Mouse (Mus musculus) mature B cell (primary cell): ENCODE data around the gene Ccdc162.

Source experiments
- in situ Hi-C: fragments of 300-500 bp; cut with MboI; formaldehyde crosslinking; loops from 2 replicates; pipeline ENCODE4 v1.14.3; 2019

The Ccdc162 gene

GRCm38 (mm10) chr10:41538986-41539385 is 177.4 kb downstream of the Ccdc162 start:
- in situ Hi-C loops, result no loop called here

GRCm38 (mm10) chr10:41537983-41538330 is 178.5 kb downstream of the Ccdc162 start:
- in situ Hi-C loops, result no loop called here

DNA sequence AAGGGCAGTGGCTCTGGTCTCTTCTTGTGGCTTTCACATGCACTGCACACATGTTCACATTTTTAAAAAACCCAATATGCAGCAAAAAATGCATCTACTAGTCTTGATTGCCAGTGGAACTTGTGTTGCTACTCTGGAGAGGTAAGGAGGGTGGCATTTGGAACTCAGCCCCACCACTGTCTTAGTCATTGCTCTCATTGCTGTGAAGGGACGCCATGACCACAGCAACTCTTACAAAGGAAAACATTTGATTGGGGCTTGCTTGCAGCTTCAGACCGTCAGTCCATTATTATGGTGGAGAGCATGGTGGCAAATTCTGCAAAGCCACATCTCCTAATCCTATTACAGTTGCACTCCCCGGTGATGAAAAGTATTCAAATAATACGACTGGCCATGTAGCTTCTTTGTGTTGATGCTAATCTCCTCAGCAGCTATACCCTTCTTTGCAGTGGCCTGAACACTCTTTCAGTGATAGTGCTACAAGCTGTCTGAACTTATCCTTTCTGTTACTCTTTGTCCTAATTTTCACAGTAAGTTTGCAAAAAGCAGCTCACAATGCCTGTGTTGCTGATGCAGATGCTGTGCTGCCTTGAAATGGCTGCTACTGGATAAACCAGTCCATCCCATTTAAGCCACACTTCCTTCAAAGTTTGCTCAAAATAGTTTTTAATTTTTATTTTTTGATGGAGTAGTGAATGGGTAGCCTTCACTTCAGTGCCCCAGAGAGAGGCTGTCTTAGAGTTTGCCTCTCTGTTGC is 179.0 kb downstream of the Ccdc162 start:
- in situ Hi-C loops, result no loop called here

GRCm38 (mm10) chr10:41536714-41537113 is 179.7 kb downstream of the Ccdc162 start:
- in situ Hi-C loops, result no loop called here

DNA sequence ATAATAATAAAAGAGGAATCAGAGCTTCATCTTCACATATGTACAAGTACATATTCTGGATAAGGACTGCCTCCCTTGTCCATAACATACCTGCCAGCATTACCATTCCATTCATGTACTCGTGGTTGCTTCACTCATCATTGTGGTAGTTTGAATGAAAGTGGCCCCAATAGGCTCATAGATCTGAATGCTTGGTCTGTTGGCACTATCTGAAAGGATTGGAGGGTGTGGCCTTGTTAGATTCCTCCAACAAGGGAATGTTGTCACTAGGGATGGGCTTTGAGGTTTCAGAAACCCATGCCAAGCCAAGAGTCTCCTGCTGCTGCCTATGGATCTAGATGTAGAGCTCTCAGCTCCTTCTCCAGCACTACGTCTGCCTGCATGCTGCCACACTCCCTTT is 180.4 kb downstream of the Ccdc162 start:
- in situ Hi-C loops, result no loop called here

- in situ Hi-C loops, result no loop called here
Measured at GRCm38 (mm10) chr10:41529972-41530371, 186.5 kb downstream of the Ccdc162 start.

- in situ Hi-C loops, result no loop called here
Measured at GRCm38 (mm10) chr10:41525696-41526095, 190.7 kb downstream of the Ccdc162 start.

- in situ Hi-C loops, result no loop called here
Measured at GRCm38 (mm10) chr10:41523386-41523785, 193.0 kb downstream of the Ccdc162 start.

- in situ Hi-C loops, result no loop called here
Measured at GRCm38 (mm10) chr10:41520410-41520673, 196.1 kb downstream of the Ccdc162 start.

DNA sequence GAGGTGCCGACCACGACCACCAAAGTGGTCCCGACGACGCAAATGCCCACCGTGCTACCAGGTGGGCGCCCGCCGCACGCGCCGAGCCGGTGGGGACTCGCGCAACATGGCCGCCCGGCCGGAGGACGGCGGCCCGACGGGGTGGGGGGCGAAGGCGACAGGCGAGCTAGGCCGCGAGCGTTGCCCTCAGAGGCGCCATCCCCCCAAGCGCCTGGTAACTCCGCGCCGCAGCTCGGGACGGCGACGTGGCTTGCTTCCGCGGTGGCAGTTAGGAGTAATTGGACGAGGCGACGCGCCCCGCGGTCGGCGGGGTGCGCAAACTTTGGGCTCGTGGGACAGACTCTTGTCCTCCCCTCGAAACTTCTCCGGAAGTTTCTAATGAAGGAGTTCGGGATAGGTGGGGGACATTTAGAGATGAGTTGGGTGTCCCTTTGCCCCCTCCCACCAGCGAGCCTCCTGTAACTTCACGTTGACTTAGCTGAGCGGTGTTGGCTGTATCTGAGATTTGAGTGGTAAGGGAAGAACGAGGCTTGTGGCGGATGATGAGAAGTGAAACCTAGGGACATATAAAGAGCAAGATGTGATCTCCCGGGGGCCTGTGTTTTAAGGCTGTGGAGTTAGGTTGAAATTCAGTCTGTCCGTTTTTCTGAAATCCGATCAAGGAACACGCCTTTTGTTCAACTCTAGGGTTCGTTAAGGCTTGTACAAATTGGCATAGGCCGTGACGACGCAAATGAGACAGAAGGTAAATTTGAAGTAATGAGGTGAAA is 196.6 kb downstream of the Ccdc162 start:
- in situ Hi-C loops, result no loop called here

DNA sequence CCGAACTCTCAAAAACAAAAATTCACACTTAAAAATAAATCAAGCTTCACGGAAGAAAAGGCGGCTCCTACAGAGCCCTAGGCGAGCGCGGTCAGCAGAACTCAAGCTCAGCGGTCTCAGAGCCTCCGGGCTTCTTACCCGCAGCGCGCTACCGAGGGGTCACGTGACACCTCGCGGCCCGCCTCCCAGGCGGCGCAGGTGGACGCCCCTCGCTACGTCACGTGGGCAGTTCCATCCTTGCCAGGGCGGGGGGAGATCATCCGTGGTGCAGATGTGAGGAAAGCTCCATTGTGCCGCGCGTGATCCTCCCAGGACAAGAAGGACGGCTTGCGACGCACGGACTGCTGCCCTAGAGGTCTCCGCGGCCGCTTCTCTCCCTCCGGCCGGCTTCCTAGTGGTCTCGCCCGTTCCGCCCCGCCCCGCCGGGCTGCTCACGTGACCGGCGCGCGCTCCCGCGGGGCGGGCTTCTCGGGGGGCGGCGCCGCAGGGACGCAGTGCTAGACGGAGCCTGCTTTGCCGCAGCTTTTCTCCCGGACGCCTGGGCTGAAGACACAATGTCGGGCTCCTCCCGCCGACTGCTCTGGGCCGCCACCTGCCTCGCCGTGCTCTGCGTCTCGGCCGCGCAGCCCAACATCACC is 197.3 kb downstream of the Ccdc162 start, which contains the start of gene Cd164:
Gene Cd164 (plus strand): TSS at position 434 of the 638 bp plus-strand sequence.
- in situ Hi-C loops, result no loop called here

DNA sequence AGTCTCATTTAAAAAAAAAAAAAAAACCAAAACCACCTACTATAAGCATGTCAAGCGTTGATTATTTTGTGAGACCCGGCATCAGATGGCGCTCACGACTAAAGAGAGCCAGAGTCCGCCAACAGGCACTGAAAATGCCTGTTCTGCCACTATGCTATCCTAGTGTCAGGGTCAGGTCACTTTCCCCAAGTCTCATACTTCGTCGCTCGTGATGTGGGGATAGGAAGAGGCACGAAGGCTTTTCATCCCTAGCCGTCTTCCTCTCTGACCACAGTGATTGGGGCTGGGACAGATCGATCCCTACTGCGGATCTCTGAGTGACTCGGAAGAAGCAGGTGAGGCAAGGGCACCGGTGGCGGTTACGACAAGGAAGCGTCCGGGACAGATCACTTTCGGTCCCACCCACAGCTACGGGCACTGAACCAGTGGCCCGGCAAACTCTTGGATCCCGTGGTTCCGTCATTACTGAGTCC is 197.9 kb downstream of the Ccdc162 start:
- in situ Hi-C loops, result no loop called here

DNA sequence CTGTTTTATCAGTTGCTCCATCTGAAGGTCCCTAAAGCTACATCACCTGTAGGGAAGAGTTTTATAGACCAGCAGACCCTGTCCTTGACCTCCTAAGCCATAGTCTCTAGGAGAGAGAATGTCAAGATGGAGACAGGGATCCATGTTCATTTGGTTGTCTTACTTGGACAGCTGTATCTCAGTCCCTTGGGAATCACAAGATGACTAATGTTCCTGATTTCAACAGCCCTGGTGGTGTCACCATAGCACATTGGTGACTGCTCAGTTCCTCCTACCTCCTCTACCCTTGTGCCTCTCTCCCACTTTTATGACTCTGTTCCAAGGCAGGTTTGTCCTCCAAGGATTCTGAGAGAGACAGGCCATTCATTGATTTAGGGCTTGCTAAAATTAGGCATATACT is 201.5 kb downstream of the Ccdc162 start:
- in situ Hi-C loops, result no loop called here

DNA sequence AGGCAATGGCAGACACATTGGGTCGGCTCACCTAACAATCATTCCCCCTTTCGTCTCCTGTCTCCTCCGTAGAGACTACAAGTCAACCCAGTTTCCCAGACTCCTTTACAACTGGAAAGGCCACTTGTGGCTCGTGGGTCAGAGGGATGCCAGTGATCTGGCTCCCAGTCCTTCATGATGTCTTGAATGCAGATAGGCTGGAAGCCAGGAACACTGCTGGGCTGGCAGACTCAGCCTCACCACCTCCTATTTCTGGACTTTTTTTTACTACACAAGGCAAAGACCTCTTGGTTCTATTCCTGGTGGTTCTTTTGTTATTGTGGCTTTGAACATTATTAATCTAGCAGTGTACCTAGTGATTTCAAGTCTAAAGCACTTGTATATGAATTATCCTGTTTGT is 202.1 kb downstream of the Ccdc162 start:
- in situ Hi-C loops, result no loop called here

DNA sequence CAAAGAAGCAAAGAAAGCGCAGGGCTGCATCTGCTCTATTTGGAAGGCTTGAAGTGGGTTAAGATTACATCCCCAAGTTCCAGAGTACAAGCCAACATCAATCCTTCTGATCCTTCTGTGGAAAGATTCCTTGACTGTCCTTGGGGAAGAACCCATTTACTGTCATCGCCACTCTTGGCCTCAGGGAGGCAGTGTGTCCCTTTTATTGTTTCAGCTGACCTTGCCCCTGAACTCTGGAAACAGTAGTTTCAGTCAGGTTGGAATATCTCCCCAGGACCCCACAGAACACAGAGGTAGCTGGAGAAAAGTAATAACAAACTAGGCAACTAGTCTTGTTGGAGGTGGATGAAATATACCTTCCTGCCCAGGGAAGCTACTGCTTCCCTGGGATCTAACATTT is 207.3 kb downstream of the Ccdc162 start:
- in situ Hi-C loops, result loop anchor here (5.0 to 10.0 kb wide), 2 partner anchors 173 to 204 kb away; partner anchors contain the start of genes Ak9 and Fig4

DNA sequence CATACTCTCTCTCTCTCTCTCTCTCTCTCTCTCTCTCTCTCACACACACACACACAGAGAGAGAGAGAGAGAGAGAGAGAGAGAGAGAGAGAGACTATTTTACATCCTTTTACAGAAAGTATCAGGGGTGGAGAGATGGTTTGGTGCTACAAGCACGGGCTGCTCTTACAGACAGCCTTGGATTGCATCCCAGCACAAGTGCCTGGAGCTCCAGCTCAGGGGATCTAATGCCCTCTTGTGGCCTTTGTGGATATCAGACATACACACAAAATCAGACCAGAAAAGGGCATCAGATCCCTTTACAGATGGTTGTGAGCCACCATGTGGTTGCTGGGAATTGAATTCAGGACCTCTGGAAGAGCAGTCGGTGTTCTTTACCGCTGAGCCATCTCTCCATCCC is 211.0 kb downstream of the Ccdc162 start:
- in situ Hi-C loops, result loop anchor here (5.0 to 10.0 kb wide), 2 partner anchors 177 to 201 kb away; partner anchors contain the start of genes Ak9 and Fig4

DNA sequence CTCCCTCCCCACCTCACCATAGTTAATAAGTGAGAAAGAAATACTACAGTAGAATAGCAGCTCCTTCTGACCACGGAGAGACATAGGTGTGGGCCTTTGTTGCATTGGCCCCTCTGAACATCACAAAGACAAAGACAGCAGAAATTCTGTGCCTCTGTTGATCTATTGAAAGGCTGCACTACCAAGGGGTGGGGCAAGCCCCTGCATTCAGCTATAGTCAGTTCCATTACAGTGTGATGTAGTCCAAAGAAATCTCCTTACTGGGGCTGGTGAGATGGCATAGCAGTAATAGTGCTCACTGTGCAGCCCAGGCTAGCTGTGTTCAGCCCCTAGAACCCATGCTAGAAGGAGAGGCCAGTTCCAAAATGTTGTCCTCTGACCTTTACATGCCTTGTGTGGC is 211.4 kb downstream of the Ccdc162 start:
- in situ Hi-C loops, result loop anchor here (5.0 to 10.0 kb wide), 3 partner anchors 73 to 200 kb away; partner anchors contain the start of genes Ak9 and Fig4

DNA sequence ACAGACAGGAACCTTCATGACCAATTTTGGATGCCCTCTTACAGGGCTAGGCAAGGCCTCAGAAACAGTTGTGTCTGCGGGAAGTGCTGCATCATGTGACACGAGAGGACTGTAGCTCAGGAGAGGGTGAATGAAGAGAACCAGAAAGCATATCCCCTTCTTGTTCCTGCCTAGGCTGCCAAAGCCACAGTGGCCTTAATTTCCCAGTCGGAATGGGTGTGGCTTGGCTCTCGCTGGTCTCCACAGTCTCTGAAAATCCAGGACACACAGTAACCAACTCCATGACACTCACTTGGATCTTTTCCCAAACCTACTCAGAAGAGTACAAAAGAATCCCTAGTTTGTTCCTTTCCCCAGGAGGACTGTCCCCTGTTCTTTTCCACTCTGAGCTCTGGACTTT is 215.5 kb downstream of the Ccdc162 start:
- in situ Hi-C loops, result loop anchor here (5.0 to 10.0 kb wide), 2 partner anchors 69 to 196 kb away; partner anchors contain the start of genes Ak9 and Fig4

- in situ Hi-C loops, result no loop called here
Measured at GRCm38 (mm10) chr10:41491111-41491510, 225.3 kb downstream of the Ccdc162 start.

DNA sequence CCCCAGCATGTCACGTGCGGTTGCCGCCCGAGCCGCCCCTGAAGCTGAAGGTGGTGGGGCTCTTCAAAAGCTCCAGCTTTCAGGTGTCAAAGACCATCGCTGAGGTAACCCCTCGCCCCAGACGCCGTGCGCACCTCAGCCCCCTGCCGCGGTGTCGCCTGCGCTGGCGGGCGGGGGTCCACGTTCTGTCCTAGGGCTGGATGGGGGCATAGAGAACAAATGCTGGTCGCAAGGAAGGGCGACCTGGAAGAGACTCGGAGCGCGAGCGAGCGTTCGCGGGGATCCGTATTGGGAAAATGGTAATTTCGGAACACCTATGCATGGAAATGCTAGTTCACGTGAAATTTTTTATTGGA is 225.9 kb downstream of the Ccdc162 start:
- in situ Hi-C loops, result no loop called here

- in situ Hi-C loops, result no loop called here
Measured at GRCm38 (mm10) chr10:41489708-41490517, 226.5 kb downstream of the Ccdc162 start, which contains the start of the genes Smpd2 and Ppil6. TSS of gene Smpd2 (minus strand) at chr10:41490369. TSS of gene Ppil6 (plus strand) at chr10:41490439.

- in situ Hi-C loops, result no loop called here
Measured at GRCm38 (mm10) chr10:41489294-41489693, 227.1 kb downstream of the Ccdc162 start.
